Mouse (Mus musculus): ENCODE data around the gene Dapl1.

- TF ChIP-seq CTCF (IDR thresholded peaks at IDR 0.05) (no peak), POLR2A (IDR thresholded peaks at IDR 0.05; ENCODE audit: insufficient read depth, low read depth, low read length) (no peak), EP300 (IDR thresholded peaks at IDR 0.05; ENCODE audit: insufficient read depth, low read depth, low read length) (no peak)
Observed at GRCm38 (mm10) chr2:59499717-59500116, 15.3 kb downstream of the Dapl1 start.
